Mouse (Mus musculus): ENCODE measurements at regions not wholly inside any gene's neighbourhood (a gene's known extent, or its start where the extent isn't known, plus 50 kb on each side); places are given as distances from the start of the nearest gene placed in this dataset.
"Not testable (repeated sequence)": the region's sequence is repeated elsewhere in the genome, so short reads cannot be mapped to it uniquely, and the experiment has no call there.

DNA sequence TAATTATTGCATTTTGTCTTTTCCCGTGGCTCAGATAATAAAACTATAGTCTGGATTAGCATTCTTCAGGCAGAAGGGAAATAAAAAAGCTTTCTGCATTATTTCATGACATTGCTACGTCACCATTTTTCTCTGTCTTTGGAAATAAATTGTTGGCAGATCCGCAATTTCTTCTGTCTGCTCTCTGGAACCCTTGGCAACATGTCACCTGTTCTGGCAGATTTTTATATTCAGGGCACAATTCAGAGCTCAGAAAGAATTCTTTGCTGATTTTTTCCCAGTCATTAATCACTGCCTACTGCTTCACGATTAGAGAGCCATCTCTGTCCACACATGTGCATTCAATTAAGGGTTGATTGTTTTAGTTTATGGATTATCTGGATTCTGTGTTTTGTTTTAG lies 460.5 kb downstream of the Cdh8 start:
- DNase-seq = no peak

GRCm38 (mm10) chr8:98913159-98913777 lies 503.0 kb downstream of the Cdh8 start:
- DNase-seq = no peak

- DNase-seq = no peak
Observed at GRCm38 (mm10) chr8:98893331-98893730, 522.9 kb downstream of the Cdh8 start.

DNA sequence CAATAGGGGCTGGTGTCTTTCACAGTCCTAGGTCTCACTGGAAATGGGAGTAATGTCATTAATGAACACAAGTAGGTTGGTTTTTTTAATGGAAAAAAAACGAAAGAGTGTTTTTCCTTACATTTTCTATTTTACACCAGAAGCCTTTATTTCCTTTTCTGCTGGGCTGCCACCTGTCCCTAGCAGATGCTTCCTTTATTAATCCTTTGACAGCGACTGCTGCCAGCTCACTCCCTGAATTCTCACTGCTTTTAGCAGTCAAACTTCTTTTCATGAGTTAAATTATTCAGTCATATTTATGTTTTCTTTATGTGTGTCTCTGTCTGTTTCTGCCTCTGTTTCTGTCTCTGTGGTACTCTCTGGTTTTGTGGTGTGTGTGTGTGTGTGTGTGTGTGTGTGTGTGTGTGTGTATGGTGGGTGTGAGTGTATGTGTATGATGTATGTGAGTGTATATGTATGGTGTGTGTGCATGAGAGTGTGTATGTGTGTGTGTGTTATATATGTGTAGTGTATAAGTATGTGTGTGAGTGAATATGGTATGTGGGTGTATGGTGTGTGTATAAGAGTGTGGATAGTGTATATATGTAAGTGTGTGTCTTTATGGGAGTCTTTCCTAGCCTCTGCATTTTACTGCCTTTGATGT lies 554.5 kb downstream of the Cdh8 start:
- no peak for DNase-seq

DNA sequence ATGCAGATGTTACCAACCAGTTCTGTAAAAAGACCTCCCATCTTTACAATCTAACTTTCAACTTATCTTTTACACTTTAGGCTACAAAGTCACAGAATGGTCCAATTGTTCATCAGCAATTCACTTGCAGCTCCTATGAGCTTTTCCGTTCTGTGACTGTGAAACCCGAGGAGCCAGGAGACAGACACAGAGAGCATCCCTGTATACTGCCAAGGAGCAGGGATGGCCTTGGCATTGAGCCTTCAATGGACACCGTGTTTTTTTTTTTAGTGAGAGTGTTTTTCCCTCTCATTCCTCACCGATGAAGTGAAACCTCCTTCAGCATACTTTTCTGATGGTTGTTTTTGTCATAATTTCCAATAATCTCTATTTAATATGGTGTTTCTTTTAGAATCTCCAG lies 555.1 kb downstream of the Cdh8 start:
- DNase-seq = no peak

DNA sequence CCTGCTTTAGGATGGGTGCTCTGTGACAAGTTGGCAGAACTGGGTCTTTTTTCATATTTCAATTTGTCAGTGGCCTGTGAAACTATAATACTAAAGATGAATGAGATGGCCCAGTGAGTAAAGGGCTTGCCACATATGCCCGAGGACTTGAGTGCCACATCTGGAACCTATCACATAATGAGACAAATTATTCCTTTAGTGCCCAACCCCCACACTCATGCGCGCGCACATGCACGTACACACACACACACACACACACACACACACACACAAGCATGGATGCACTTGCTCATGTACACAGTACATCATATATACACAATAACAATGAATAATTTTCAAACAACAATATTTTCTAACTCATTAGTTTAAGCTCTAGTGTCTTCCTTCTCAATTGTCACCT lies 555.9 kb downstream of the Cdh8 start:
- no peak for DNase-seq

DNA sequence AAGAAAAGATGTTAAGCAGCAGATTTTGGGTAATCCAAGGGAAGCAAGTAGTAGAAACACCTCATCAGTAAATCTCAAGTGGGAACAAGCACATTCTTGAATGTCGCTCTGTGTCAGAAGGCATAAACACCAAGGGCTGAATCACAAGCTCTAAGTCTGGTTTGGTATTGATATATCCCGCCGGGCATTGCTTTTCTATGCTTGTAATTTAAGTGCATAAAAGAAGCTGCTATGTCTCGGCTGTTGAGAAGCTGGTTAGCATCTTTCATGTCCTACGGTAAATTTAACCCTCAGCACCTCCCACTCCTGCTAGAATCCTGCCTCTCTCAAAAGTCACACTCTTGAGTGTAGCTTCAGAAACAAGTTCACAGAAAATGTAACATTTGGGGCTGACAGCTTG lies 586.8 kb downstream of the Cdh8 start:
- DNase-seq = no peak

GRCm38 (mm10) chr8:98829006-98829405 lies 587.3 kb downstream of the Cdh8 start:
- DNase-seq = no peak

- DNase-seq = no peak
Observed at GRCm38 (mm10) chr8:98811922-98812321, 604.3 kb downstream of the Cdh8 start.

- no peak for DNase-seq
Observed at GRCm38 (mm10) chr8:98797445-98797844, 618.8 kb downstream of the Cdh8 start.

- no peak for DNase-seq
Observed at GRCm38 (mm10) chr8:98767036-98767435, 649.2 kb downstream of the Cdh8 start.

- no peak for DNase-seq
Observed at GRCm38 (mm10) chr8:98756596-98756995, 659.7 kb downstream of the Cdh8 start.

- no peak for DNase-seq
Observed at GRCm38 (mm10) chr8:98755795-98756194, 660.5 kb downstream of the Cdh8 start.

DNA sequence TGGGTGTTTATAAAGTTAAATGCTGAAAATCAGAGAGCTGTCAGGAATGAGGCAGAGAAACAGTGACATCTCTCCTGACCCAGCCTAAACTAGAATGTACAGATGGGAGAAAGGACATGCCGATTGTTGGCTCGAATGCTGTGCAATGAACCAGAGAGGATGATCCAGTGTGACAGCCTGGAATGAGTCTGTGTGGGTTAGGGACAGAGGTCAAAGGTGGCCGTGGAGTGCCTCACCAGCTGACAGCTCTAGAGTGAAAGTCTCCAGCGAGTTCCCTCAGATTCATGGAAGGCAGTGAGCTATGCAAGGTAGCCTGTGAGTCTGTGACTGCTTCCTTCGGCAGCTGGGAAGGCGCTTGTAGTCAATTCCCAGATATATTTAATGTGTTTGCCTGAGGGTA lies 663.9 kb downstream of the Cdh8 start:
- peak; percentile 11 for DNase-seq

DNA sequence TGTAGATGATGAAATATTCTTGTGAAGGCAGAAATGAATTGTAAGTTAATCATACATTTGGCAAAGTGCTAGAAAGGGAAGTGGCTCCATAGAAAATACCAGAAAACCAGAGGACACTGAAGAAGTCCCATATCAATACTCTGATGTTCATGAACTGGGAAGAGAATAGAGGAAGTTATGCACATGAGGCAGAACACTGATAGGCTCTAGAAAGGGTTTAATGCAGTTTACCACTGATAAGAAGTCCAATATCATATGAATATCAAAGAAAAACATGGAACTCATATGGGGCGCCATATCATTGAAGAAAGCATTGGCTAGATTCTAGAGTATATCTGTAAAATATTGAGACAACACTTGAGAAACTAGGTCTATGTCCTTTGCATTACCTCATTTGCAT lies 708.5 kb downstream of the Cdh8 start:
- DNase-seq = no peak

- no peak for DNase-seq
Observed at GRCm38 (mm10) chr8:98706122-98706521, 710.1 kb downstream of the Cdh8 start.

DNA sequence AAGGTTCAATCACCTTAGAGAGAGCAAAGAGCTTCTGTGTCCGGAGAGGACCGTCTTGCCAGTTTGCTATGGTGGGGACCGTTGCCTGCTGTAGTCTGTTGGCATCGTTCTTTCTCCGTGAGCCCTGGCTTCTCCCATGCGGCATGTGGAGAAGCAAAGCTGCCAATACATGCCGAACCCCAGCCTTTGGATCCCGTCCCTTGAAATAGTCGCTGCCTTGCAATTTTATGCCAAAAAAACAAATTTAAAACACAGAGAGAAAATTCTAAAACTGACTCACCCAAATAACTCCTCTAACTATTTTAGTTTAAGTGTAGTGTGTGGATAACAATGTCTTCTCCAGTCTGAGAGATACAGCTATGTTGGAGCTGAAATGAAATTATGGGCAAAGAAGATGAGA lies 731.1 kb downstream of the Cdh8 start:
- no peak for DNase-seq

DNA sequence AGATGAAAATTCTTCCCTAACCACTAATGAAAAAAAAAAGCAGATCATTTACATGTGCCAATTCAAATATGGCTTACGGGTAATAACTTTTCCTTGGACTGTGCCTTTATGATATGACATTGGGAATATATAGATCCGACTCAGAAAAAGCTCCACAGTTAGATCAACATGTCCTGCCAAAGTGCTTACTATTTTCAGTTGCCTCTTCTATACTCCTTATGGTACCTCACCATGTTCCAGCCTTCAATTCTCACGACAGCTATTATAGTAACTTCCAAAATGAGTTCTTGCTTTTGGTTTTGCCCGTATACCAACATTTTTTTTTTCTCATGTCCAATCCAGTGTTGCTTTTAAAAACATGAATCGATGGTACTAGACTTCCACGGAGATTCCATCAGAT lies 731.7 kb downstream of the Cdh8 start:
- no peak for DNase-seq

DNA sequence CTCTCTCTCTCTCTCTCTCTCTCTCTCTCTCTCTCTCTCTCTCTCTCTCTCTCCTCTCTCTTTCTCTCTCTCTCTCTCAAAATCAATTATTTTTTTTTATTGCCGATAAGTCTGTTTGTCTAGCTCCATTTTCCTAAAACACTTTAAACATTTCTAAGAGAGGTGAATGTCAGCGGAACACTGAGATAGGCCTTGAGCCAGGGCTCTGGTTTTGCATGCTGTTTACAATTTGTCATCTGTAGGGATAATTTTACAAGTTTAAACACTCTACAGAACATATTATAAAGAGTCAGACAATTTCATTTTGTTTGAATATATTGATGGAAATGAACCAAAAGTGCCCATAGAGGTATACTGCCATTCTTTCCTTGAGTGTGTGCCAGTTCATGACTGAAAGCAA lies 736.2 kb downstream of the Cdh8 start:
- no peak for DNase-seq

DNA sequence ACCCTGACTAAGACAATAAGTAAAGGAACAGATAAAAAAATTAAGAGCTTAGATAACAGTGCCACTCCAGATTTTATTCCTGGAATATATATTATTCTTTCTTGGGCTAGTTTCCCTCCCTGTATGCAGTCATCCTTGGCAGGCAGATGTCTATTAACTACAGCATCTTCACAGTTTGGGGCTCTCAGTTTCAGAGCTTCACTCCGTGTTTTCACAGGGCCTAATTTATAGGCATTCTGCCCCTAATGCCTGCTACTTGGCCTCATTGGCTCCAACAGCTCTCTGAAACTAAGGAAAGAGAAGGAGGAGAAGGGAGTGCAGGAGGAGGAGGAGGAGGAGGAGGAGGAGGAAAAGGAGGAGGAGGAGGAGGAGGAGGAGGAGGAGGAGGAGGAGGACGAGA lies 757.0 kb downstream of the Cdh8 start:
- DNase-seq = no peak

DNA sequence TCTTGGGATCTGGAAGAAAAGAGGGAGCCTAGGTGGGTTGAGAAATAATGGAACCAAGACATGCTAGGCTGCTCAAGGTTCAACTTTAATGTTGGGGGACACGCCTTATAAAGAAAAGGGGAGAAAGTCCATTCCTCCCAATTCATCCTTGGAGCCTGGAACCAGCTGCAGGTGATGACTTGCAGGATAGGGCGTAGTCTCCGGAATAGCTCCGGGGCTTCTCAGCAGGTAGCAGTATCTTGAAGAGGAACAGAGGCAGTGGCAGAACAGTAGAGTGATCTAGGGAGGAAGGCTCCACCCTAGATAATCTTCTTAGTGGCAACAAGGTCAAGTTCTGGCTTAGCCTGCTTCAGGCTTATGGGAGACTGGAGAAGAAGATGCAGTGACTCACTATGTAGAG lies 764.0 kb downstream of the Cdh8 start:
- DNase-seq = not testable (repeated sequence)

DNA sequence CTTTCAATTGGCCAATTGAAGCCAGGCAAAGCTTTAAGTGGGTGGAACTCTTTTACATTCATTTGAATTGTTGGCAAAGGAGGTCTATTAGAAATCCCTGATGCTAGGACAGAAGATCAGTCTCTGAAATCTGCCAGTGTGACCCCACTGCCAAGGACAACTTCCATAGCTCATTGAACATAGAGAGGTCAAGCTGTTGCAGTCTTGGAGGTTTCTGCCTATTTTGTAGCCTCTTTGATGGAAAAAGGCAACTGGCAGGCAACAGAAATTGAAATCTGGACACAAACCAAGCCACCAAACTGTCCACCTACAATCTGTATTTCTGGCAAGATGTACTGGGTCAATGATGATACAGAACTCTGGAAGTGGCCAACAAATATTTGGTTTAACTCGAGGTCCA lies 765.3 kb downstream of the Cdh8 start:
- DNase-seq = no peak

GRCm38 (mm10) chr8:98628151-98628550 lies 788.1 kb downstream of the Cdh8 start:
- no peak for DNase-seq

GRCm38 (mm10) chr8:98613834-98614428 lies 802.3 kb downstream of the Cdh8 start:
- no peak for DNase-seq
